Mouse (Mus musculus): ENCODE measurements around the gene P2ry12.

GRCm38 (mm10) chr3:59304944-59305343 is 42.3 kb upstream of the P2ry12 start:
- TF ChIP-seq POLR2A (IDR thresholded peaks at IDR 0.05; ENCODE audit: borderline replicate concordance, extremely low read depth, insufficient read depth, insufficient read length, poor library complexity, severe bottlenecking) (no peak), CTCF (IDR thresholded peaks at IDR 0.05; ENCODE audit: borderline replicate concordance, extremely low read depth, insufficient read depth, insufficient read length) (no peak)

Data from brain, embryonic 14.5 days (tissue).